Mouse (Mus musculus) heart, postnatal 0 days (tissue): ENCODE measurements around the gene Dnase1l3. TPM values are rescaled to one million over a fixed set of nuclear protein-coding genes. Genes with fewer than 3 reads are reported as not detected.

Experiments used
- ATAC-seq: fragments of 200-750 bp; cut with Nextera tagmentation; 2 replicates; pipeline ENCODE4 v1.8.0; 2017; ENCODE audit warnings: low read depth, moderate number of reproducible peaks, moderate library complexity; ENCODE audit not compliant: insufficient read depth
- DNase-seq: peaks from one replicate; pipeline ENCODE4 v3.0.0-alpha.2; 2016; ENCODE audit warnings: low spot score
- H3K27ac ChIP-seq: fragments of 300-500 bp; sonication (generic); 2 replicates; pipeline ENCODE4 v1.5.1; 2014; ENCODE audit warnings: low read depth, mild to moderate bottlenecking
- H3K27me3 ChIP-seq: fragments of 300-500 bp; sonication (generic); 2 replicates; pipeline ENCODE4 v1.6.1; 2014; ENCODE audit warnings: low read length, mixed read lengths; ENCODE audit not compliant: control insufficient read depth, insufficient read depth
- H3K36me3 ChIP-seq: fragments of 300-500 bp; sonication (generic); replicated peaks from 2 replicates; pipeline ENCODE4 v1.6.1; 2014; ENCODE audit warnings: low read length, mixed read lengths; ENCODE audit not compliant: control insufficient read depth, insufficient read depth
- H3K4me1 ChIP-seq: fragments of 300-500 bp; sonication (generic); 2 replicates; pipeline ENCODE4 v1.6.1; 2014; ENCODE audit warnings: antibody characterized with exemption; ENCODE audit not compliant: control insufficient read depth, insufficient read depth
- H3K4me2 ChIP-seq: fragments of 300-500 bp; sonication (generic); 2 replicates; pipeline ENCODE4 v1.6.1; 2014; ENCODE audit warnings: low read depth, mild to moderate bottlenecking, low read length, moderate library complexity
- H3K4me3 ChIP-seq: fragments of 300-500 bp; sonication (generic); 2 replicates; pipeline ENCODE4 v1.5.1; 2014; ENCODE audit warnings: low read depth, low read length
- H3K9ac ChIP-seq: fragments of 300-500 bp; sonication (generic); replicated peaks from 2 replicates; pipeline ENCODE4 v1.6.1; 2014; ENCODE audit warnings: low read depth, low read length, mixed read lengths
- H3K9me3 ChIP-seq: fragments of 300-500 bp; sonication (generic); replicated peaks from 2 replicates; pipeline ENCODE4 v1.6.1; 2016; ENCODE audit warnings: low read length; ENCODE audit not compliant: control insufficient read depth
- CTCF ChIP-seq: IDR thresholded peaks from 2 replicates; pipeline ENCODE4 v1.5.1; 2016; ENCODE audit warnings: antibody characterized with exemption, control low read depth, low read depth
- EP300 ChIP-seq: IDR thresholded peaks from 2 replicates; pipeline ENCODE4 v1.6.1; 2016; ENCODE audit warnings: antibody characterized with exemption, low read depth
- WGBS: fragments of 180-500 bp; shearing (Covaris S2); extraction: QIAGEN DNeasy Blood & Tissue Kit; methylation state at CpG from one replicate; pipeline ENCODE4 v1.1.7; 2014; 5-methylcytosine and 5-hydroxymethylcytosine counted together
- polyA plus RNA-seq: library from polyadenylated mRNA; unstranded; fragments of >200 nt; fragmentation: Nextera tagmentation; extraction: Ambion mirVana; gene quantifications from 2 replicates; pipeline ENCODE4 v1.2.1, GENCODE M21; 2015
- total RNA-seq: library from RNA; depleted of rRNA; stranded (reverse); fragments of >200 nt; gene quantifications from 2 replicates; pipeline ENCODE4 v1.2.3, GENCODE M21; 2014; ENCODE audit warnings: low replicate concordance

Dnase1l3 gene
- total and polyA plus RNA-seq, 2 experiments from 2014 or later: 0.03 TPM; not detected in 1

GRCm38 (mm10) chr14:7952610-7953254 is 41.6 kb downstream of the Dnase1l3 start:
- H3K4me1 ChIP-seq: peaks cover 16% of the 10 kb centered on the region
- peak overlapping the region; percentile 24; the same call in 1 of the 2 replicates for H3K4me2 ChIP-seq
- peaks cover 21% of the 10 kb centered on the region; the same call in 1 of the 2 replicates for H3K36me3 ChIP-seq
- H3K9ac ChIP-seq: no peak overlapping the region
- TF ChIP-seq EP300: no peak
- TF ChIP-seq CTCF: no peak
- no peaks in the 10 kb centered on the region for H3K27me3 ChIP-seq
- no peaks in the 10 kb centered on the region for H3K9me3 ChIP-seq
- ATAC-seq: peak; percentile 83
- DNase-seq: peak; percentile 76
- H3K27ac ChIP-seq: peak overlapping the region; percentile 82
- WGBS: 9% methylated on average over 12 of the region's 12 CpGs
- H3K4me3 ChIP-seq: no peak overlapping the region

DNA sequence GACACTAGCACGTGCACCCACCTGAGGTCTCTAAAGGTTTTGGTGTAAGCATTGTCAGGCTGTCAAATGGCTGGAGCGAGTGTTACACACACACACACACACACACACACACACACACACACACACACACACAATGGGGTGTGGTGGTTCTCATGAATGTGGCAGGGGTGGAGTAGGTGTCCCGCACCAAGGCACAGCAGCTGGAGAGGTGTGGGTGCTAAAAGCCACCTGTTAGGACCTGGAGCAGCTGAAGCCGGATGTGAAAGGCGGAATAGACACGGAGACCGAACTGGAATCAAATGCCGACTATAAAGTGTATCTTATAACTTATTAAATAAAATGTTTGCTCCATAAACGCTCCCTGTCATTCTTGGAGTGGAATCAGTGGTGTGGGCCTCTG is 43.1 kb downstream of the Dnase1l3 start:
- Histone ChIP-seq H3K4me3 (no peak overlapping the region), H3K9me3 (no peaks in the 10 kb centered on the region), H3K27ac (no peak overlapping the region), H3K27me3 (no peaks in the 10 kb centered on the region), H3K36me3 (peaks cover 22% of the 10 kb centered on the region; the same call in 1 of the 2 replicates), H3K9ac (no peak overlapping the region), H3K4me2 (no peak overlapping the region), H3K4me1 (peaks cover 16% of the 10 kb centered on the region)
- ATAC-seq: no peak
- no peak for DNase-seq
- no peak for TF ChIP-seq CTCF
- TF ChIP-seq EP300: no peak
- 89% methylated on average over 9 of the region's 9 CpGs for WGBS

DNA sequence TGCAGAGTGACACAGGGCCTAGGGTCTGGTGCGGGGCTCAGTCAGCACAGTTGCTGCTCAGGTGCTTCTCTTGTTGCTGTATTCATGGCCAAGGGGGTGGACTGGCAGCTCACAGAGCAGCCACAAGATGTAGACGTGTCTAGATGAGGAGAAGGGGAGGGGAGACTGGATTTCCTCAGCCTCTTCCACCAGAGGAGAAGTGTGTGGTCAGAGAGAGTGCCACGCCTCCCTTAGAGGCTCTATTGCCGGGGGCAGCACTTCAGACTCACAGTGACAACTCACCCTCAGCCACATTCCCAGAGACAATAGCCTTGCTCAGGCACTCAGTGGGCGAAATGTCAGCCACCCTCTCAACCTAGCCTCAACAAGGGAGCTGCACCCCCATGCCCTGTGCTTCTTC is 49.1 kb downstream of the Dnase1l3 start:
- Histone ChIP-seq H3K4me2 (no peak overlapping the region), H3K4me1 (peaks cover 16% of the 10 kb centered on the region), H3K27me3 (no peaks in the 10 kb centered on the region), H3K9me3 (no peaks in the 10 kb centered on the region), H3K9ac (no peak overlapping the region), H3K36me3 (peaks cover 33% of the 10 kb centered on the region; the same call in 1 of the 2 replicates), H3K4me3 (no peak overlapping the region), H3K27ac (no peak overlapping the region)
- ATAC-seq: no peak
- no peak for TF ChIP-seq CTCF
- TF ChIP-seq EP300: no peak
- DNase-seq: no peak
- 76% methylated on average over 5 of the region's 5 CpGs for WGBS

GRCm38 (mm10) chr14:7944349-7945039 is 49.9 kb downstream of the Dnase1l3 start:
- H3K9me3 ChIP-seq: no peaks in the 10 kb centered on the region
- no peak for ATAC-seq
- H3K27ac ChIP-seq: no peak overlapping the region

DNA sequence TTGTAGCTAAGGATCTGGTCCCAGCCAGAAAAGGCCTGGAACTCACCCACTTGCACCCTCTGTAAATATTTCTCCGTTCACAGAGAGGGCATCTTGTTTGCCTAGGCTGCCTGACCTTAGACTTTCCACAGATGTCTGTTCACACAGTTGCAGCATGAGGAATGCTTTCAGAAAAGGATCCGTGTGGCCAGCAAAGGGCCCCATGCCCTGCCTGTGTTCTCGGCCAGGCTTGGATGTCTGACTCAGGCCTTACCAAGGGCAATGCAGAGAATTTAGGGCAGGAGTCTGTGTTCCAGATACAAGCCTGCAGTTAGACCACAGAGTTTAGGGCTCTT is 50.6 kb downstream of the Dnase1l3 start:
- WGBS: 51% methylated on average over 3 of the region's 3 CpGs
- Histone ChIP-seq H3K4me1 (peaks cover 16% of the 10 kb centered on the region), H3K4me3 (no peak overlapping the region), H3K36me3 (peaks cover 40% of the 10 kb centered on the region; the same call in 1 of the 2 replicates), H3K9me3 (no peaks in the 10 kb centered on the region), H3K4me2 (no peak overlapping the region), H3K9ac (no peak overlapping the region), H3K27me3 (no peaks in the 10 kb centered on the region), H3K27ac (no peak overlapping the region)
- ATAC-seq (no peak), DNase-seq (no peak)
- no peak for TF ChIP-seq EP300
- TF ChIP-seq CTCF: no peak

More at GRCm38 (mm10) chr14:7944349-7945039, 49.9 kb downstream of the Dnase1l3 start:
- Histone ChIP-seq H3K4me2 (no peak overlapping the region), H3K36me3 (peaks cover 36% of the 10 kb centered on the region; the same call in 1 of the 2 replicates), H3K9ac (no peak overlapping the region), H3K27me3 (no peaks in the 10 kb centered on the region), H3K4me3 (no peak overlapping the region), H3K4me1 (peaks cover 16% of the 10 kb centered on the region)
- WGBS: 59% methylated on average over 8 of the region's 8 CpGs
- TF ChIP-seq CTCF (0 out of 2 replicates have a peak, but pooled peaks have one; percentile 7), EP300 (no peak)
- DNase-seq: no peak
